8 mouse cellular contexts compared by ENCODE assay signal in the genomic region with DNA sequence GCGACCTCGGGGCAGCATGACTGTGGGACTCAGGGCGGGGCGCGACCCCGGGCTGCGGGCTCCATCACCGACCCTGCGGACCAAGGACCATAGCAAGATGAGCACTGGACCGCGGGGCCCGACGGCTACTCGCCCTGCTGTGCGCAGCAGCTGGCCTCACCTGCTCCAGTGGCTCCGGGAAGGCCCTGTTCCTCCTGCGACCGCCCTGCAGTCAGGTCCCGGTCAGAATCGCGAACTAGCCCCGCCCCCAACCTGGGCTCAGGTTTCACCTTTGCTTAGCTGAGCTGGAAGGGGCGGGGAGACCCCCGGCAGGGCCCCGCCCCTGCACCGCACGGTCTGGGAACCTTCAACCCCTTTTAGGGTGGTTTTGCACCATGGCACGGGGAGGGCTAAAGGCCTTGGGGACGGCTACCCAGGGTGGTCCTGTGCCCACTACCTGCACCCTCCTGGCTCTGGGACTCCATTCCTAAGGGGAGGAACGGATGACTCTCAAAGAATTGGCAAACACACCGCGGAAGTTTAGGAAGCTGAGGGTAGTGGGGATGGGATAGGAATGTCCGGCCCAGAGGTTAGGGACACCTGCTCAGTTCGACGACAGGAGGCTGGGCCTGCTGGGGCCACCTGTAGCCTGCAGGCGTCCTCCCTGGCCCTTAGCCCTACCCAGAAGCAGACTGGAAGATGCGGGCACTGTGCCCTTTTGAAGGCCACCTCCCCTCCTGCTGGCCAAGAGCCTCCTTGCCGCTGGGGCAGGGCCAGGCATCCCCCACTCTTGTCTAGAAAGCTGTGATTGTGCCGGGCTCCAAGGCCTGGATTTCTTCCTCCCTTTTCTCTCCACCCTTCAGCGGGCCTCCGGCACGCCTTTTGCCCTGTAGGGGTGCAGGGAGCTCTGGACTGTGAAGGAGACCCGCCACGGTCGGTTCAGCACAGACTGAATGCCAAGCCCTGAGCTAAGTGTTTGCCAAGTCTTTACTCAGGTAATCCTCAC. TPM values are rescaled to one million over a fixed set of nuclear protein-coding genes. Genes with fewer than 3 reads are reported as not detected.
DNase-seq lines count a peak whose midpoint lies in the region; ATAC-seq and TF ChIP-seq lines count a peak whose summit lies in the region.

No protein-coding gene starts in this region.

- peak in 1 of 2 experiments; percentile 25 for DNase-seq in spleen, adult 2 months (ENCODE audit: low read depth in 1 of 2, low spot score in 2 of 2)
- DNase-seq in spleen, adult 12 weeks (ENCODE audit: low spot score), result no peak
- peak; percentile 86 for DNase-seq in embryonic facial prominence, embryonic 11.5 days (ENCODE audit: low spot score)
- peak; percentile 81 for DNase-seq in liver, postnatal 0 days
- DNase-seq in ovary, postnatal 14 days (ENCODE audit: low spot score), result peak; percentile 64
- DNase-seq in c-Kit-positive CD71-positive TER-119-positive erythroid progenitor cells, embryonic 14.5 days (ENCODE audit: low spot score), result no peak
- no peak for DNase-seq in left cerebral cortex, adult 8-10 months (ENCODE audit: low spot score in 2 of 2)

- H3K9ac ChIP-seq in embryonic facial prominence, embryonic 11.5 days (replicated peaks; ENCODE audit: low read length), result peak overlapping the region; percentile 58
- peak overlapping the region; percentile 77 for H3K9ac ChIP-seq in intestine, embryonic 16.5 days (ENCODE audit: low read depth, low read length)
- peak overlapping the region; percentile 65 for H3K9ac ChIP-seq in liver, postnatal 0 days (replicated peaks)

- H3K27me3 ChIP-seq in spleen, adult 2 months (ENCODE audit: control insufficient read depth, insufficient read depth, low read length), result peaks cover 11% of the 10 kb centered on the region
- peaks cover 10% of the 10 kb centered on the region; the same call in 1 of the 2 replicates for H3K27me3 ChIP-seq in embryonic facial prominence, embryonic 11.5 days (ENCODE audit: control insufficient read depth, insufficient read depth, low read length)
- H3K27me3 ChIP-seq in intestine, embryonic 16.5 days (replicated peaks; ENCODE audit: control insufficient read depth, insufficient read depth, low read length), result peaks cover 10% of the 10 kb centered on the region; the same call in 1 of the 2 replicates
- H3K27me3 ChIP-seq in liver, postnatal 0 days (ENCODE audit: insufficient read depth, low read length), result peaks cover 20% of the 10 kb centered on the region

- peak; percentile 22; the same call in 1 of the 2 replicates for ATAC-seq in embryonic facial prominence, embryonic 11.5 days (replicated peaks; ENCODE audit: insufficient number of reproducible peaks, low FRiP score, low TSS enrichment, low read depth)
- ATAC-seq in intestine, embryonic 16.5 days, result peak; percentile 63
- ATAC-seq in liver, postnatal 0 days, result peak; percentile 15; the same call in 1 of the 2 replicates

- H3K4me2 ChIP-seq in embryonic facial prominence, embryonic 11.5 days (ENCODE audit: low read depth, low read length), result peak overlapping the region; percentile 85
- H3K4me2 ChIP-seq in intestine, embryonic 16.5 days (ENCODE audit: low read depth, low read length), result peak overlapping the region; percentile 88
- peak overlapping the region; percentile 82 for H3K4me2 ChIP-seq in liver, postnatal 0 days (ENCODE audit: low read depth, low read length)

- no peak overlapping the region for H3K27ac ChIP-seq in spleen, adult 2 months (ENCODE audit: insufficient read depth, low read length)
- H3K27ac ChIP-seq in embryonic facial prominence, embryonic 11.5 days (replicated peaks; ENCODE audit: low read depth, low read length), result no peak overlapping the region
- H3K27ac ChIP-seq in intestine, embryonic 16.5 days (ENCODE audit: low read length), result peak overlapping the region; percentile 50
- 0 out of 2 replicates have a peak overlapping the region, but pooled peaks have one; percentile 6 for H3K27ac ChIP-seq in liver, postnatal 0 days (ENCODE audit: low read depth)

- no peaks in the 10 kb centered on the region for H3K9me3 ChIP-seq in embryonic facial prominence, embryonic 11.5 days (replicated peaks; ENCODE audit: control insufficient read depth, low read length)
- H3K9me3 ChIP-seq in intestine, embryonic 16.5 days (ENCODE audit: control insufficient read depth, low read length), result no peaks in the 10 kb centered on the region
- H3K9me3 ChIP-seq in liver, postnatal 0 days (ENCODE audit: low read length), result no peaks in the 10 kb centered on the region

- peaks cover 15% of the 10 kb centered on the region for H3K4me1 ChIP-seq in spleen, adult 2 months (ENCODE audit: control insufficient read depth, insufficient read depth, insufficient read length)
- peaks cover 8% of the 10 kb centered on the region for H3K4me1 ChIP-seq in embryonic facial prominence, embryonic 11.5 days (ENCODE audit: control insufficient read depth, insufficient read depth, low read length)
- H3K4me1 ChIP-seq in intestine, embryonic 16.5 days (ENCODE audit: control insufficient read depth, insufficient read depth, low read length), result peaks cover 40% of the 10 kb centered on the region
- peaks cover 19% of the 10 kb centered on the region for H3K4me1 ChIP-seq in liver, postnatal 0 days (ENCODE audit: insufficient read depth)

- 21% methylated on average over 45 of the region's 45 CpGs for WGBS in spleen, adult 2 months
- 2% methylated on average over 45 of the region's 45 CpGs for whole genome bisulfite sequencing in embryonic facial prominence, embryonic 11.5 days
- 2% methylated on average over 45 of the region's 45 CpGs for WGBS in intestine, embryonic 16.5 days
- WGBS in liver, postnatal 0 days (ENCODE audit: insufficient replicate concordance), result 10% methylated on average over 40 of the region's 45 CpGs

- TF ChIP-seq EP300 in liver, postnatal 0 days (IDR thresholded peaks at IDR 0.05; ENCODE audit: low read depth), result no peak

- TF ChIP-seq CTCF in spleen, adult 2 months (IDR thresholded peaks at IDR 0.05; ENCODE audit: extremely low read depth, insufficient read depth, insufficient read length, insufficient replicate concordance), result no peak
- no peak for TF ChIP-seq CTCF in liver, postnatal 0 days (IDR thresholded peaks at IDR 0.05; ENCODE audit: low read depth)

- no peak for TF ChIP-seq POLR2A in spleen, adult 2 months (IDR thresholded peaks at IDR 0.05; ENCODE audit: low read depth, low read length)

- peak overlapping the region; percentile 50 for H3K4me3 ChIP-seq in spleen, adult 2 months (ENCODE audit: extremely low read depth, insufficient read depth, insufficient read length)
- peak overlapping the region; percentile 46 for H3K4me3 ChIP-seq in embryonic facial prominence, embryonic 11.5 days (ENCODE audit: low read depth, low read length)
- H3K4me3 ChIP-seq in intestine, embryonic 16.5 days (ENCODE audit: low read length), result peak overlapping the region; percentile 60
- H3K4me3 ChIP-seq in liver, postnatal 0 days (ENCODE audit: low read depth, low read length), result peak overlapping the region; percentile 51

- no peaks in the 10 kb centered on the region for H3K36me3 ChIP-seq in spleen, adult 2 months (ENCODE audit: control insufficient read depth, insufficient read depth, low read length)
- no peaks in the 10 kb centered on the region for H3K36me3 ChIP-seq in embryonic facial prominence, embryonic 11.5 days (replicated peaks; ENCODE audit: control insufficient read depth, insufficient read depth, low read depth, low read length)
- 0 out of 2 replicates have a peak, but pooled peaks cover 5% of the 10 kb centered on the region for H3K36me3 ChIP-seq in intestine, embryonic 16.5 days (ENCODE audit: control insufficient read depth, insufficient read depth, low read length)
- H3K36me3 ChIP-seq in liver, postnatal 0 days (replicated peaks; ENCODE audit: insufficient read depth, low read length), result no peaks in the 10 kb centered on the region

RNA-seq across cellular contexts. Expression of a gene that starts 3.4 kb away (rescaled TPM):
- 36.9 and 47.5 TPM in 2 replicates for polyA plus RNA-seq in spleen, adult 2 months (2012; rRNA removed)
- polyA plus RNA-seq in embryonic facial prominence, embryonic 11.5 days (2014; fragmentation: Nextera tagmentation; extraction: Ambion mirVana), result 11.7 and 14.3 TPM in 2 replicates
- polyA plus RNA-seq in intestine, embryonic 16.5 days (2015; fragmentation: Nextera tagmentation; extraction: Ambion mirVana), result 66.2 and 70.8 TPM in 2 replicates
- polyA plus RNA-seq in liver, postnatal 0 days (2015; fragmentation: Nextera tagmentation; extraction: Ambion mirVana), result 90.6 and 95.6 TPM in 2 replicates
- total RNA-seq in left cerebral cortex, adult 8-10 months (2022), result 10 to 100 TPM; 31.7 to 33.7 (median 32.7) TPM

RNA-seq across cellular contexts. Expression of a gene that starts 3.6 kb away (rescaled TPM):
- polyA plus RNA-seq in spleen, adult 2 months (2012; rRNA removed), result 1.9 and 2.5 TPM in 2 replicates
- 5.8 and 6.6 TPM in 2 replicates for polyA plus RNA-seq in embryonic facial prominence, embryonic 11.5 days (2014; fragmentation: Nextera tagmentation; extraction: Ambion mirVana)
- 11.8 and 12.3 TPM in 2 replicates for polyA plus RNA-seq in intestine, embryonic 16.5 days (2015; fragmentation: Nextera tagmentation; extraction: Ambion mirVana)
- polyA plus RNA-seq in liver, postnatal 0 days (2015; fragmentation: Nextera tagmentation; extraction: Ambion mirVana), result 2.7 and 3.5 TPM in 2 replicates
- total RNA-seq in left cerebral cortex, adult 8-10 months (2022), result 1 to 10 TPM in 2 of 4 experiments, under 1 TPM in 2; 0.50 to 1.5 (median 0.85) TPM

RNA-seq across cellular contexts. Expression of a gene that starts 11.2 kb away (rescaled TPM):
- polyA plus RNA-seq in spleen, adult 2 months (2012; rRNA removed), result 2.0 and 2.8 TPM in 2 replicates
- 1.6 and 1.9 TPM in 2 replicates for polyA plus RNA-seq in embryonic facial prominence, embryonic 11.5 days (2014; fragmentation: Nextera tagmentation; extraction: Ambion mirVana)
- polyA plus RNA-seq in intestine, embryonic 16.5 days (2015; fragmentation: Nextera tagmentation; extraction: Ambion mirVana), result 5.0 and 5.6 TPM in 2 replicates
- polyA plus RNA-seq in liver, postnatal 0 days (2015; fragmentation: Nextera tagmentation; extraction: Ambion mirVana), result 1.9 and 2.1 TPM in 2 replicates
- total RNA-seq in left cerebral cortex, adult 8-10 months (2022), result 1 to 10 TPM; 2.1 to 4.8 (median 3.4) TPM

RNA-seq across cellular contexts. Expression of a gene that starts 29.9 kb away (rescaled TPM):
- 4.5 and 5.0 TPM in 2 replicates for polyA plus RNA-seq in spleen, adult 2 months (2012; rRNA removed)
- polyA plus RNA-seq in embryonic facial prominence, embryonic 11.5 days (2014; fragmentation: Nextera tagmentation; extraction: Ambion mirVana), result 18.8 and 21.9 TPM in 2 replicates
- polyA plus RNA-seq in intestine, embryonic 16.5 days (2015; fragmentation: Nextera tagmentation; extraction: Ambion mirVana), result 10.6 and 11.2 TPM in 2 replicates
- 2.6 and 2.8 TPM in 2 replicates for polyA plus RNA-seq in liver, postnatal 0 days (2015; fragmentation: Nextera tagmentation; extraction: Ambion mirVana)
- total RNA-seq in left cerebral cortex, adult 8-10 months (2022), result 100 to 1,000 TPM; 328 to 363 (median 345) TPM

Comparison
In these comparisons a context has a peak if more than half of its experiments do, and no peak if none do; other contexts are left out.
1. DNase-seq: peak in embryonic facial prominence, embryonic 11.5 days (single experiment), liver, postnatal 0 days (single experiment) and ovary, postnatal 14 days (single experiment); none in spleen, adult 12 weeks (single experiment), c-Kit-positive CD71-positive TER-119-positive erythroid progenitor cells, embryonic 14.5 days (single experiment) and left cerebral cortex, adult 8-10 months (0 of 2).
2. H3K27ac ChIP-seq: peak in intestine, embryonic 16.5 days (single experiment) and liver, postnatal 0 days (single experiment); none in spleen, adult 2 months (single experiment) and embryonic facial prominence, embryonic 11.5 days (single experiment).
3. Peak in every context shown above with its lines, with median percentiles within 50 percentile points of each other: H3K4me3 ChIP-seq, ATAC-seq, H3K4me2 ChIP-seq and H3K9ac ChIP-seq.